Mouse (Mus musculus) G1E (cell line): ENCODE data around the gene 1700003E16Rik.

ENCODE experiments used
- CTCF ChIP-seq: IDR thresholded peaks from 2 replicates; pipeline ENCODE4 v1.5.1; 2012; ENCODE audit warnings: low read depth, low read length, inconsistent platforms, mixed read lengths
- GATA1 ChIP-seq: IDR thresholded peaks from 2 replicates; pipeline ENCODE4 v1.6.1; 2012; ENCODE audit warnings: borderline replicate concordance, low read length, inconsistent platforms, mixed read lengths

DNA sequence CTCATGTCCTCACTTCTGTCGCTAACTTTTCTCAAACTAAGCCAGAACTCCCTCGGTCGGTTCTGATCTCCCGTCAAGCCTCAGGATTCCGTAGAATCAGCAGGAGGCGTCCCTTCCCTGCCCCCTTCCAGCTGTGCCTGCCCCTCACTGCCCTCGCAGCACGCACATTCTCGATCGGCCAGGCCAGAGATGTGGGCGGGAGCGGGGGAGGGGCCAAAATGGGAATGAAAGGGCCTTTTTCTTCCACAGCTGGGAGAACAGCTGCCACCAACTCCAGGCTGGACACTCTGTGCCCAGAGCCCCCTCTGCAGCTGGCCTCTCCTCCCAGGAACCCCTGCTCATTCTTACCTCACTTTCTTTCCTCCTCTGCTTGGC, 18.6 kb upstream of the 1700003E16Rik start:
- no peak for TF ChIP-seq CTCF
- TF ChIP-seq GATA1: no peak
